Mouse (Mus musculus) lung, adult 2 months (tissue): ENCODE results near the gene Msh3.

Experiments
- CTCF ChIP-seq: fragments of 200-500 bp; IDR thresholded peaks from 2 replicates; pipeline ENCODE4 v1.5.1; 2011; ENCODE audit warnings: mild to moderate bottlenecking, low read length, control low read depth; ENCODE audit not compliant: insufficient read depth
- POLR2A ChIP-seq: fragments of 200-500 bp; IDR thresholded peaks from 2 replicates; pipeline ENCODE4 v1.6.1; 2011; ENCODE audit warnings: low read depth, mild to moderate bottlenecking, control low read depth, low read length, borderline replicate concordance; ENCODE audit errors: extremely low read depth

- TF ChIP-seq POLR2A (no peak), CTCF (no peak)
Measured at GRCm38 (mm10) chr13:92291605-92292004, 63.2 kb downstream of the Msh3 start.
